Mouse (Mus musculus): ENCODE measurements around the gene Btbd16.

The Btbd16 gene

DNA sequence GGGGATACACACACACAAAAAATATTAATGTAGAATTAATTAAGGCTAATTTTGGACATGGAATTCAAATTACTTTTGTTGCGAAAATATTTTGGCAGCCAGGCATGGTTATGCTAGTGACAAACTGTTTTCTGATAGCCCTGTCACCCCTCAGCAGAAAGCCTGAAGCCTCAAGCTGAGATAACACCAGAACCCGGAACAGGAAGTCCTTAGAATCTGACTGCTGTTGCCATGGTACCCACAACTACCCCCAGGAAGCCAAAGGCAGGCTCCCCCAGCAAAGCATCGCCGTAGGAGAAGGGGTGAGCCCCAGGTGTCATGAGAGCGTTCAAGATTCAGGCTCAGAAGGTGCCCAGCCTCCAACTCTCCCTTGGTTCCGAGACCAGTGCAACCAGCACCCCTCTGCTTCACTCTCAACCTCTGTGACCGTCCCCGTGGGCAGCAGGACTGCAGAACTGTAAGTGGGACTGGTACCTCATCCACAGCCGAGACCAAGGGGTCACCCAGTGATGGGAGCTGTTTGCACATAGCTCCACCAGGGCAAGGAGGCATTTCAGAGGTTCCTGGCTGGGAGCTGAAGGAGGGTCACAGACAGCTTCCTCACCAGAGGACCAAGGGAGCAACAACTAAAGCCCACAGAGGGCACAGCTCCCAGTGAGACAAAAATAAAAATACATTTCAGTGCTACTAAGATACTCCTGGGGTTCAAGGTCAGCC, at the start of gene Btbd16:
Gene Btbd16 (plus strand): TSS at position 156 of the 717 bp plus-strand sequence.
- no peak for DNase-seq (ENCODE audit: low read depth, low spot score)

DNA sequence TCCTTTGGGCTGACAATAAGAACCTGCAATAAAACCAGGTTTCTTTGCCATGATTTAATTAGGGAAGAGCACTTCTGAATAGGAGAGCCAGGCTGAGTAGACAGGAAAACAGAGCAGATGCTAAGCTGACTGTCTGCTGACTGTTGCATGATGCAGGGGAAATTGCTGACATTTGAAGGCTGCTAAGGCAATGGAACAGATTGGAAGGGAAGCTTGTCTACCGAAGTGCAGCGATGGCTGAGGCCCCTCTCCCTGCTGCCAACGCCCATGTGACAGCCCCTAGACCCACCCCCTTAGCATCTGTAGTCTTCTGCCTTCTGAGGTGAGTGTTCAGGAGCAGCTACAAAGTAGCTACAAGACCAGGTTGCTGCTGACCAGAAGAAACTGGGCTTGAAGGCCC, 47.7 kb upstream of the Btbd16 start:
- DNase-seq (ENCODE audit: low read depth, low spot score), result no peak

DNA sequence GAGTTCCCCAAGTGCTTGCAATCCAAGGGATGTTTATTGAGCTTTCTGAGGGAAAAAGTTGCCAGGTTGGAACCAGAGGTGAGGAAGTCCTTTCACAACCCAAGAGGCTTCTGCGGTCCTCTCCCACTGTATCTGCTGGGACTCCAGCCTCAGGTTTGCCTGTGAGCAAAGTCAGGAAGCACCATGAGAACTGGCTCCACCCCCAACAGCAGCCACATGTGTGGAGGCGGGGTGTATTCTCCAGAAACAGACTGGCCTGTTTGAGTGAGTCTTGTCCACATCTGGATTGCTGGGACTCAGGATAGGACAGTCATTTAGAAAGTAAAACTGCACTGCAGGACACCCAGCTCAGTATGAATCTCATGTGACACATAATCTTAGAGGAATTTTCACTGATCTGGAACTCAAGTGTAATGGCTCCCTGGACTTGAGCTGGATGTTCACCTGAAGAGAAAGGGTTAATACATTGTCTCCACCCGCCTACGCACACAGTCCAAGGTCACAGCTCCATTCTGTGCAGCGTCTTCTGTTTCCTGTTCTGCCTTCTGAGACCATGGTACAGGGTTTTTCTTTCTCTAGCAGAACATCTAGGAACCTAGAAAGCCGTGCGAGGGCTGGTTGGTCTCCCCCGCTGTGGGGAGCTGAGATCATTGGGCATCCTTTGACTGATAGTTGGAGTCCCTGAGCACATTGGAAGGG, 47.0 kb upstream of the Btbd16 start:
- DNase-seq (ENCODE audit: low read depth, low spot score), result no peak

DNA sequence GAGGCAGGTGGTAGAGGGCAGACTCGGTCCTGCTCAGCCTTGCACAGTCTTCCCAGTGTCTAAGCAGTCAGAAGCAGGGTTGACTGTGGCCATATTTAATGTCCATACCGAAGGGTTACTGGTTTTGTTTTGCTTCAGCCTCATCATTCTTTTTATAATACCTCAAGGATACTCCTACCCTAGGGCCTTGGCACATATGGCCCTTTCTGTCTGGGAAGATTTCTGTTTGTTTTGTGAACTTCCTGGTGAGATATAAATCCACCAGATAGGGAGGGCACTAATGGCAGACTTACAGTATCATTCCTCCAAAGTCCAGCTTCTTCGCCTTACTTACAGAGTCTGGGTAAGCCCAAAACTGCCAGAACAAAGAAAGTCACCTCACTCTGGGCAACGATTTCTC, 46.3 kb upstream of the Btbd16 start:
- DNase-seq (ENCODE audit: low read depth, low spot score), result no peak

DNA sequence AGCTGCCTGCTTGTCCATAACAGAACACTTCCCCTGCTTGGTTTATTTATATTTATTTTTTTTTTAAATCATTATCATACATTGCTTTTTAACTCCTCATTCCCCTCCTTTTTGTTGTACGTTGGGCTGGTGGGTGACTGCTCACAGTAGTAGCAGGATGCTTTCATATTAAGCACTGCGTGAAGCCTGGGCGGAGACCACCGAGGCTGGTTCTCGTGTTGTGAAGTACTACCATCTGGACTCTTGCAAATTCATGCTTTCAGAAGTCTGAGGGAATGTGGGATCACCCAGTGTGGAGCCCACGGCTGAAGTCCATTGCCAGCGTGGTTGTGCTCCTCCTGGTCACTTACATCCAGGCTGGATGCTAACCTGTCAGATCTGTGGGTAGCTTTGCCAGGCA, 42.1 kb upstream of the Btbd16 start:
- DNase-seq (ENCODE audit: low read depth, low spot score), result no peak

DNA sequence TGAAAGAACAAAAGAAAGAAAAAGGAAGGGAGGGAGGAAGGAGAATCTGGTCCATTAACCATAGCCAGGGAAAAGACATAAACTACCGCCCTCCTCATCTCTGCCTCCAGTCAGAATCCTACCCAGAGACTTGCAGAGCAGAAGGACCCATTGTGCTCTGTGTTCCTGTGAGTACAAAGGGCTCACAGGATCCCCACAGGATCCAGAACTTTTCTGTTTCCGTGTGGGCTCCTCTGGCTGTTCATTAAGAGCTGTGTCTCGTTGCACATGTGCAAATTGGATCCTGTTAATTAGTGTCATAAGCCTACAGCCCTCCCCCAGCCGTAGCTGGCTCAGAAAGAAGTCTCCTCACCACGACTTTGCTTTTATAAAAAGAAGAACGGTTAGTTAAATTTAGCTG, 41.0 kb upstream of the Btbd16 start:
- no peak for DNase-seq (ENCODE audit: low read depth, low spot score)

DNA sequence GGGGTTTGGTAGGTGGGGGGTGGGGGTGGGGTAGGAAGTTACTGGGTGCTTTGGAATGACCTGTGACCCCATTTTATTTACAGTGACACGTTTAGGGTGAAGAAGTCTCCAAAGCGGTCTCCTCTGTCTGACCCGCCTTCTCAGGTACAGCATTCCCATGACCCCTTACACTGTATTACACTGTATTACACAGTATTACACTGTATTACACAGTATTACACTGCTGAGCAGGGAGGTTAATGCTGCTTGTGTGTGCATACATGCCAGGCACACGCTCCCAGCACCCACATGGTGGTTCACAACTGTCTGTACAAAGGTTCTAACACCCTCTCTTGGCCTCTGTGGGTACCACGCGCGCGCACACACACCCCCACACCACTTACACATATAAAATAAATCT, 40.4 kb upstream of the Btbd16 start:
- no peak for DNase-seq (ENCODE audit: low read depth, low spot score)

DNA sequence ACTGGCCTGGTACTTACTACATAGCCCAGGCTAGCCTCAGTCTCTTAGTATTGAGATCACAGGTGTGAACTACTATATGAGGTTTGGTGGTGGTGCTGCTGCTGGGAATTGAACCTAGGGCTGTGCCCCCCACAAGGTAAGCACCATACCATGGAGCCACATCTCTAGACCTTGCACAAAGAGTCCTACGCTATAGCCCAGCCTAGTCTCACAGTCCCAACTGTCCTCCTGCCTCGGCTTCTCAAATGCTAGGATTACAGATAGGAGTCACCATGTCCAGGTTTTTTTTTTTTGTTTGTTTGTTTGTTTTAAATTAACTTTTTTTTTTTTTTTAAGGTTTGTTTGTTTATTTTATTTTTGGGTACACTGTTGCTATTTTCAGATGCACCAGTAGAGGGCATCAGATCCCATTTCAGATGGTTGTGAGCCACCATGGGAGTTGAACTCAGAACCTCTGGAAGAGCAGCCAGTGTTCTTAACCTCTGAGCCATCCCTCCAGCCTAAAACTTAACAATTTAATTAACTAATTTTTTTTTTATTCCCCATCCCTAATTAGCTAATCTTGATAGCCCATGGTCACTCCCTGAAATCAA, 39.6 kb upstream of the Btbd16 start:
- no peak for DNase-seq (ENCODE audit: low read depth, low spot score)

DNA sequence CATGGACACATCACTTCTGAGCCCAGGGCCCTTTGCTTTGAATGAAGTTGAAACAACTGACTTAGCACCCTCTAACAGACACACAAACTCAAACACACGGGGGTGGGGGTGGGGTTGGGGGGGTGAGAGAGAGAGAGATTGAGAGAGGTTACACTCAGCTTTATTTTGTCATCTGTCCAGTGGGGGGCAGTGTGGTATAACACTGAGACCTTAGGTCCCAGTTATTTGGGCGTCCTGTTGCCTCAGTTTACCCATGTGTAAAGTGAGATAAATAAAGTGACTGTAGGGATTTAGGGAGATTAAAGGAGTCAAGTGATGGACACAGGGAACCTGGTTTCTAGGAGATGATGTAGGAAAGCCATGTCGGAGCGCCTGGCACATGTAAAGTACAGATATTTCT, 32.8 kb upstream of the Btbd16 start:
- DNase-seq (ENCODE audit: low read depth, low spot score), result no peak

DNA sequence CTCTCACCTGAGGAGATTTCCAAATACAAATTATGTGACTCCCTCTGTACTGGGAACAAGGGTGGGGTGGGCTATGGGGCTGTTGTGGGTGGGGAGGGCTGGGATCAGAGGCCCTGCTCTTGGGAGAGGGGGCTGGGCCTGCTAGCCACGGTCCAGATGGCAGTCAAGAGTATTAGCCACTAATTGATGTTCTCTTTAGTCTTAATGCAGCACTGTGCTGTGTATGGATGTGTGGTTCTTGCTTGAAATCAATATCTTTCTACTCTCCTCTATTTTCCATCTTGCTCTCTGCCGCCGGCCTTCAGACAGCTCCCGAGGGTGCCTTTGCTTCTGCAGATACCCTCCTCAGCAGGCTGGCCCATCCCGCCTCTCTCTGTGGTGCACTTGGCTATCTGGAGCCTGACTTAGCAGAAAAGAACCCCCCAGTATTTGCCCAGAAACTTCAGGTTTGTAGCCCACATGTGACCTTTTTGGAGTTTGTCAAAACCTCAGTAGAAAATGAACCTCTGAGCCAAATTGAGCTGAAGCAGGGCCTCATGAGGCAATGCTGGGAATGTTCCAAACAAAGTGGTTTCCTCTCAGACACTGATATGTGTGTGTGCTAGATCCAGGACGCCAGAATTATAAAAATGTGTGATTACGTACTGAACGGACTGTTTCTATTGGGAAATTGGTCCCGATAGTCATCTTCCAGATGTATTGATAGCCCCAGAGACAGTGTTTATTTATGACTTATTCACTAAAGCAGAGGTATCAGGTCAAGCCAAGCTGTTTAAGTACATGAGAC, 30.4 kb upstream of the Btbd16 start:
- DNase-seq (ENCODE audit: low read depth, low spot score), result no peak

DNA sequence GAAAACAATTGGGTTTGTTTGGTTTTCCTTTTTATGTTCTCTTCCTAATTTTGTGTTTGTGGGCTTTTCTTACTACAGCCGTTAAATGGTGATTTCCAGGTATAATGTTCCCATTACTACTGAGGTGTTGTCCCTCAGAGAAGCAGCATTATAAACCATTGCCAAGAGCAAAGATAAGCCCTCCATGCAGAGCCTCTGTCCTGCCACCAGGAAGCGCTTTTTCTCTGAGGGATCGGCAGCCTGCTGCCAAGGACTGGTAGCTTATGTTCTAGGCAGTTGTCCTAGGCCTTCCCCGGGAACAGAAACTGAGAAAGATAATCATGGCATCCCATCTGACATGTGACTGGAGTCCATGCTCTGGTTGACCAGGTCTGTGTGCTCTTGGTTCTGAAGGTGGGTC, 24.7 kb upstream of the Btbd16 start:
- DNase-seq (ENCODE audit: low read depth, low spot score), result no peak

DNA sequence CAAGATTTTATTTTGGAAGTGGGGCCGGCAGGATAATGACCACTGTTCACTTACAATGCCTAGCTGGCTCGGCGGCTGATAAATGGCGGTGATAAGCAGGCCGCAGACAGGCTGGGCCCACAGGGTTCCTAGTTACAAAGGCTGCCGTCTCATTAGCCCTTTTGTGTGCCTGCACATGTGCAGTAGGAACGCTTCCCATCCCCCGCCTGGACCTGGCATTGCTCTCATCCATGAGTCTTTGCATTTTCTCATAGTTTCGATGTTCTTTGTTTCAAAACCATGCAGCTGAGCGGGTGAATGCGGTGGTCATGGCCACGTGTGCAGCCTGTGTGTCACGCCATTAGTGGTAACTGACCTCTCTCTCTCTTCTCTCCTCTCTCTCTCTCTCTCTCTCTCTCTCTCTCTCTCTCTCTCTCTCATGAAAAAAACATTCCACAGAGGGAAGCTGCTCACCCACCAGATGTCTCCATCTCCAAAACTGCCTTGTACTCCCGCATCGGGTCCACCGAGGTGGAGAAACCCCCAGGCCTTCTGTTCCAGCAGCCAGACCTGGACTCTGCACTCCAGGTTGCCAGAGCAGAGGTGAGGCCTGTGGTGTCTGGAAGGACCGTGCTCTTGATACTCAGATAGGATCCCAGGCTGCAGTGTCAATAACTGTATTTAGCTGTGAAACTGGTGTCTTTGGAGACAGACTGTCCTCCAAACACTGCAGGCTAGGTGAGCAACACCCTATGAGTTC, 22.9 kb upstream of the Btbd16 start:
- peak; percentile 38 for DNase-seq (ENCODE audit: low read depth, low spot score)

DNA sequence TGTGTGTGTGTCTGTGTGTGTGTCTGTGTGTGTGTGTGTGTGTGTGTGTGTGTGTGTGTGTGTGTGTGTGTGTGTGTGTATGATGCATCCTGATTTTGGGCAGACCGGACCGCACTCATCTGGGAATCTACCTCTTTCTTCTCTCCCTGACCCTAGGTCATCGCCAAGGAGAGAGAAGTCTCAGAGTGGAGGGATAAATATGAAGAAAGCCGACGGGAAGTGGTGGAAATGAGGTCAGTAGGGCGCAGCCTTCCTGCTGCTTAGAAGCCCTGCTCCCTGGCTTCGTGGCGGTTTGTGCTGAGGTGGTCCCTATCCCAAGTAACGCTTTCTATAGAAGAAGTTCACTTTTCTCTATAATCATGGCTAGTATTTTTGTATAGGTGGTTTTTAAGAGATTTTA, 22.2 kb upstream of the Btbd16 start:
- no peak for DNase-seq (ENCODE audit: low read depth, low spot score)

DNA sequence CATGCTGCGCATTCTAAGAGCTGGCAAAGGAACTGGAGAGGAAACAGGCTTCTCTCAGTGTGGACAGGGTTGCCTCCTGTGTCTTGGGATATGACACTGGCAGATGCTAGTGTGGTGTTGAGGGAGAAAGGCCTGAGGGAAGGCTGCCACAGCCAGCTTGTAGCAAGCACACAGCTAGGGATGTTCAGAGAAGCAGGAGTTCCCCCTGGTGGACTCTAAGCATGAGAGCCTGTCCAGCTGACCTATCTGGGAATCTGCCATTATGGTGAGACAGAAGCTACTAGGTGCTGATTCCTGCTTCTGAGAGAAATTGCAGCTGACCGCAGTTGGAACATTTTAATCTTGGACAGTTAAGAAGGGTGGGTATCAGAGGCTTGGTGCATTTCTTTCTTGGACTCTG, 19.1 kb upstream of the Btbd16 start:
- DNase-seq (ENCODE audit: low read depth, low spot score), result no peak

DNA sequence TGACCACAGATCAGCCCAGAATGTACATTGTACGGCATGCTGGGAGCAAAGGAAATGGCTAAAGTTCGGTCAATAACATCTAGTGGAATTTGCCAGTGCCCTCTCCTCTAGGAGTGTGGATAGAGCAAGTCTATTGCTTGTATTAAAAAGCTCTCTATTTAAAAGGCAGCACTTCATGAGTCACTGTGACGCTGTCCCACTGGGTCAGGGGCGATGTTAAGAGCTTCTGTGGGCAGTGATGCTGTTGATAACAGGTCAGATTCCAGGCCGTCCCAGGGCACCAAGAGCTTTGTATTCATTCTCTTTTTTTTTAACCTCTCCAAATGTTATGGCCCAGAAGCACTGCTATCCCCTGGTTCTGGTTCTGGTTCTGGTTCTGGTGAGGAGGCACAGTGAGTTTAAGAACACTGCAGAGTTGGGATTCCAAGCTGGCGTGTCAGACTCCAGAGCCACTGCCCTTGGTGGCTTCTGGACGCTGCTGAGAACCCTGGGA, 17.5 kb upstream of the Btbd16 start:
- no peak for DNase-seq (ENCODE audit: low read depth, low spot score)

DNA sequence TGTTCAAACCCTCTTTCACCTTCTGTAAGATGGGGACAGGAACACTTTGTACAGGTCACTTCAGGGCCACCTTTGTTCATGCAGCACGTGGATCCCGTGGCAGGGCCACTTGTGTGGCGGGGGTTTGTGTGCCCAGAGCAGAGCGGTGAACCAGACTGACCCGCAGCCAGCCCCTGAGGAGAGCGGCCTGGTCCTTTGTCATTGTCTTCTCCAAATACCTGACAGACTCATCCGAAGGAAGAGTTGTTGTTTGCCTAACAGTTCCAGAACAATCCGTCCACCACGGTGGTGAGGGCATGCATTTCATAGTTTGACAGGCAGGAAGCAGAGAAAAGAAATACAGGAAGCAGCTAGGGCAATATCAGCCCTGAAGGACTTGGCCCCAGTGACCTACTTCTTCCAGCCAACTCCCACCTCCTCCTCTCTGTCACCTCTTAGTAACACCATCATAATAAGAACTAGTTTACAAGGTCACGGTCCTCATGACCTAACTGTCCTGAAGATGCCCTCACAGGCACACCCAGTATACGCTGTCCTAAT, 16.5 kb upstream of the Btbd16 start:
- no peak for DNase-seq (ENCODE audit: low read depth, low spot score)

DNA sequence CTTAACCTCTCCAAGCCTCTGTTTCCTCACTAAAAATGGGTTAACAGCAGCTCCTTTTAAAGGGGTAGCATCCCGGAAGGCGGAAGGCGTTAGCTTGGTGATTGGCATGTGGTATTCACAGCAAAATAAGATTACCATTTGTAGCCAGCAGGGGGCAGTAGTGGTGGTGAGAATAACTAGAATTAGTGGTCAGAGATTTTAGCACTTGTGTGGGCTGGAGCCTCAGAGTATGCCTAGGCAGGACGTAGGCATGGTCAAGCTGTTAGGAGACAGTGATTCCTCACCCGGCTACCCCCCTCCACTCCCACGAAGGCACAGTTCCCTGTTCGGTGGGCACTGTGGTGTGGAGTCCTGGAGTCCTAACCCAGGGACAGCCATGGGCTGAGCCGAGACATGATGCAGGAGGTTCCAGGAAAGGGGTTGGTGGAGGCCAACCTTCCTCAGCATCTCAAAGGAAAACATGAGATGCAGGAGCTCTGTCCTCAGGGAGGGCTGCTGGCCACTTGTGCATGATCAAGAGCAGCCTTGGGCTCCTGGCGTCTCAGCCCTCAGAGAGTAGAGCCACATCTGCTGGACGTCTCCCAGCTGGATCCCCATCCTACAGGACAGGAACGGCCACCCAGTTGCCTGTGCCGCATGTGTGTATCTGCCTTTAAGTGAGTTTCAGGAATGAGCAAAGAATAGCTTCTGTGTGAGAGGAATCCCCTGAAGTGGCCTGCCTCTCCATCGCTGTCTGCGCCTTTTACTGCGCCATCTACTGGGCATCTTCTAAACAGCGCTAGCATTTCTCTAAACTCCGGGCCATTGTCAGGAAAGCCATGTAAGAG, 11.6 kb upstream of the Btbd16 start:
- peak; percentile 79 for DNase-seq (ENCODE audit: low read depth, low spot score)

DNA sequence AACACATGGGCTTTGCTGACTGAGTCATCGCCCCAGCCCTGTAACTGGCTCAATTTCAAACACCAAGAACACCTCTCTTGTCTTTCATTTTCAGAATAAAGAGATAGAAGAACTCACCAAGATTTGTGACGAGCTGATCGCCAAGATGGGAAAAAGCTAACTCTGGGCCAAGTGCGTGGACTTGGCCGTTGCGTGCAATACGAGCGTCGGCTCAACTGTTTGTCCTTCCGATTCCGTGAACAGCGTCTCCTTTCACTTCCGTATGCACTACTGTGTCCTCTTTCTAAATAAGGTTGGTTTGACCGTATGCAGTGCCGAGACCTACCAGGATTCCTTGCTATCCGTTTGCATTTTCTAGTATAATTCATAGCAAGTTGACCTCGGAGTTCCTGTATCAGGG, 9.7 kb upstream of the Btbd16 start:
- no peak for DNase-seq (ENCODE audit: low read depth, low spot score)

DNA sequence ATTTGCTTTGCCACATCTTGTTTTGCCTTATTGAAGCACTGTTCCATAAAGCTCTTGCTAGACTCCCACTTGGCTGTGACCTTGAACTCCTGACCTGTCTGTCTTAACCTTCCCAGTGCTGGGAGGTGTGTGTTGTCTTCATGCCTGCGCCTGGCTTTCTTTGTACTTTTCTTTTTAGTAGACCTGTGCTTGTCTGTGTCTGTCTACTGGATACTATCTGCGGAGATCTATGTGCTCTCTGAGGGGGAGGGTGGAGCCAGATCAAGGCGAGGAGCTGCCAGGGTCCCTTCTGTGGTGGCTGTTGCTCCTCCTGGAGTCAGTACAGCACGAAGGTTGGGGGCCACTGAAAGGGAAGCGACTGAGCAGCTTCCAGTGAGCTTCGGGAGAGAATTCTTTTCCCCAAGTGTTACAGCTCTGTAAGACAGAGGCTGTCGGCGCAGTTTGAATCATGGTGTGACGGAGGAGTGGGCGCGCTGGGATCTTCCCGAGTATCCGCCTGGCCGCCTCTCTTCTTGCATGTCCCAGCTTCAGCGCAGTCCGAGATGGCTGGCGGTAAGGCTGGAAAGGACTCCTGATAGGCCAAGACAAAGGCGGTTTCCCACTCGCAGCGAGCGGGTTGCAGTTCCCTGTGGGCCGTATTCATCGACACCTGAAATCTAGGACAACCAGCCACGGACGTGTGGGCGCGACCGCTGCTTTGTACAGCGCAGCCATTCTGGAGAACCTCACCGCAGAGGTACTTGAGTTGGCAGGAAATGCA, 7.3 kb upstream of the Btbd16 start:
- DNase-seq (ENCODE audit: low read depth, low spot score), result no peak

DNA sequence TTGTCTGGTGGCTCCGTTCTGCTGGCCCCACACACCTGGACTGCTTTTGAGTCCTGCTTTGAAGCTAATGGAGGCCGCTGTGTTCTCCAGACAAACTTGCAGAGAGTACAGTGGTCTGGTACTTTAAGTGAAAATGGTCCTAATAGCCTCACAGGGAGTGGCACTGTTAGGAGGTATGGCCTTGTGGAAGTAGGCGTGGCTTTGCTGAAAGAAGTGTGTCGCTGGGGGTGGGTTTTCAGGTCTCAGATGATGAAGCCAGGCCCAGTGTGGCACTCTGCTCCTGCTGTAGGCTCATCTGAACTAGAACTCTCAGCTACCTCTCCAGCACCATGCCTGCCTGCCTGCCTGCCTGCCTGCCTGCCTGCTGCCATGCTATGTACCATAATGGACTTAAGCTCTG, 5.7 kb upstream of the Btbd16 start:
- no peak for DNase-seq (ENCODE audit: low read depth, low spot score)

Data from forelimb bud, embryonic 11.5 days (tissue).